Mouse (Mus musculus): ENCODE measurements around the gene Zfp217. TPM values are rescaled to one million over a fixed set of nuclear protein-coding genes. Genes with fewer than 3 reads are reported as not detected.
"Not testable (repeated sequence)": the region's sequence is repeated elsewhere in the genome, so short reads cannot be mapped to it uniquely, and the experiment has no call there.

Gene Zfp217
- polyA plus RNA-seq, 1 experiment, result 10.4 TPM

- peak overlapping the region; percentile 66 for H3K27ac ChIP-seq (ENCODE audit: insufficient read depth, low read depth, low read length)
- H3K4me1 ChIP-seq (ENCODE audit: control insufficient read depth, insufficient read depth, insufficient read length, low read length), result peaks cover 12% of the 10 kb centered on the region
- no peaks in the 10 kb centered on the region for H3K27me3 ChIP-seq (ENCODE audit: control insufficient read depth, insufficient read depth, low read length)
- no peak overlapping the region for H3K4me3 ChIP-seq (ENCODE audit: low read depth, low read length)
- TF ChIP-seq POLR2A (IDR thresholded peaks at IDR 0.05; ENCODE audit: low read depth, low read length) (no peak), CTCF (IDR thresholded peaks at IDR 0.05; ENCODE audit: extremely low read depth, insufficient read length, insufficient replicate concordance, low read depth, low read length) (no peak)
- H3K36me3 ChIP-seq (ENCODE audit: control insufficient read depth, insufficient read depth, low read length), result no peaks in the 10 kb centered on the region
- 44% methylated on average over 4 of the region's 4 CpGs for WGBS
Observed at GRCm38 (mm10) chr2:170185137-170185837, 37.4 kb upstream of the Zfp217 start.

DNA sequence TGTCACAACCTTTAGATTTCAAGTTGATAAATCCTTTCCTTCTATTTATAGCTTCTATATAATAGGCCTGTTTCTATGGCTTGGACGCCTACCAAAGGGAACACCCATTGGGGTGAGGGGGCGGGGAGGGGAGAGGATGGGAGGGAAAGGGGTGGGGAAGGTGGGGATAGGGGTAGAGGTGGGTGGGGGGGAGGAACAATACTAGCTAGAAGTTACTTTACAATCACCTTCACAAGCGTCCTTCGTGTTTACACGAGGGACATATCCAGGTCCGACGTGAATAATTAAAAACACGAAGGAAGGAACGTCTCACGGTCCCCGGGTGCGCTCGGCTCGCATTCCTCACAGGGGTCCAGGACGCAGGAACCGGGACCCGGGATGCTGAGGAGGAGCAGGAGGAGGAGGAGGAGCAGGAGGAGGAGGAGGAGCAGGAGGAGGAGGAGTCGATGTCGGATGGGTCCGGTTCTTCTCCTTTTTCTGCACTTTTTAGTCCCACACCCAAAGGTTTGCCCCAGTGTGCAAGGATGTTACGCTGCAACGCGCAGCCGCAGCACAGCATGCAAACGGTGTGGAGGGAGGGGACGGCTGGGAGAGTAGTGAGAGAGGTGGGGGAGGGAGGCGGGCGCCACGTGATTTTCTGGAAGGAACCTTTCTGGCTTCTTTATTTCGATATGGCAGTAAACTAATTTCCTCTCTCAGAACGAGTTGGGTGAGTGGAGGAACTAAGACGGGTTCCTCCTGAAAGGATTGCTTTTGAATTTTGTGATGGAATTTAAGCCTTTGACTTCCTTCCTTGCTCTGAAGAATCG lies 36.5 kb upstream of the Zfp217 start:
- Histone ChIP-seq H3K4me1 (ENCODE audit: control insufficient read depth, insufficient read depth, insufficient read length, low read length) (peaks cover 14% of the 10 kb centered on the region), H3K36me3 (ENCODE audit: control insufficient read depth, insufficient read depth, low read length) (no peaks in the 10 kb centered on the region), H3K4me3 (ENCODE audit: low read depth, low read length) (peak overlapping the region; percentile 79), H3K27me3 (ENCODE audit: control insufficient read depth, insufficient read depth, low read length) (no peaks in the 10 kb centered on the region), H3K27ac (ENCODE audit: insufficient read depth, low read depth, low read length) (peak overlapping the region; percentile 90)
- WGBS, result 1% methylated on average over 33 of the region's 33 CpGs
- no peak for TF ChIP-seq CTCF (IDR thresholded peaks at IDR 0.05; ENCODE audit: extremely low read depth, insufficient read length, insufficient replicate concordance, low read depth, low read length)
- peak; percentile 67 for TF ChIP-seq POLR2A (IDR thresholded peaks at IDR 0.05; ENCODE audit: low read depth, low read length)

DNA sequence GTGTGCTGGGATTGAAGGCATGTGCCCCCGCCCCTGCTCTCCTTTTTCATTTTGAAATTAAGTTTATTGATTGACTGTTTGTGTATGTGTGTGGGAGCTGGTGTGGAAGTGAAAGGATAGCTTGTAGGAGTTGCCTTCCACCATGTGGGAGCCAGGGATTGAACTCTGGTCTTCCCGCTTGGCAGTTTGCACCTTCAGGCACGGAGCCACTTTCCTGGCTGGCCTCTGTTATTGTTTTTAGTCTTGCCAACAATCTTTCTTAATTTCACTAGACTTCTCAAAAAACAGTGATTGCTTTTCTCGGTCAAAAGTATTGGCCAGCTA lies 35.9 kb upstream of the Zfp217 start:
- WGBS, result 27% methylated on average over 4 of the region's 4 CpGs
- Histone ChIP-seq H3K36me3 (ENCODE audit: control insufficient read depth, insufficient read depth, low read length) (no peaks in the 10 kb centered on the region), H3K27ac (ENCODE audit: insufficient read depth, low read depth, low read length) (peak overlapping the region; percentile 77), H3K4me3 (ENCODE audit: low read depth, low read length) (no peak overlapping the region; the same call in 1 of the 2 replicates), H3K4me1 (ENCODE audit: control insufficient read depth, insufficient read depth, insufficient read length, low read length) (peaks cover 15% of the 10 kb centered on the region), H3K27me3 (ENCODE audit: control insufficient read depth, insufficient read depth, low read length) (no peaks in the 10 kb centered on the region)
- no peak for TF ChIP-seq CTCF (IDR thresholded peaks at IDR 0.05; ENCODE audit: extremely low read depth, insufficient read length, insufficient replicate concordance, low read depth, low read length)
- no peak for TF ChIP-seq POLR2A (IDR thresholded peaks at IDR 0.05; ENCODE audit: low read depth, low read length)

DNA sequence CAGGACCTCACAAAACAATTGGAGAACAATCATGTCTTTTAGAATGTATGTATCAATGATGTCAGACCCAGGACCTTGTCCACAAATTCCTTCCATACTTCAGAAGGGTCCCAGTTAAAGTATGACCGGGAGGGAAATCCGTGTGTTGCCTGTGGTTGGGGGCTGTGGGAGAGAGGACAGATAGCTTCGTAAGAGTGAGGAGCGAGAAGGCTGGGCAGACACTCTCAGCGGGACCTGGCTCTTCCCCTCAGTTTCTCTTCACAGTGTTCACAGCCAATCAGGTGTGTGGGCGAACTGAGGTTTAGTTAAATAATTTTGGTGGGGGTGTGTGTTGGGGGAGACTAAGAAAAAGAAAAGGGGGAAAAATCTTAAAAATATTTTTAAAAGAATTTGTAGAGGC lies 34.0 kb upstream of the Zfp217 start:
- Histone ChIP-seq H3K4me3 (ENCODE audit: low read depth, low read length) (no peak overlapping the region), H3K36me3 (ENCODE audit: control insufficient read depth, insufficient read depth, low read length) (no peaks in the 10 kb centered on the region), H3K27me3 (ENCODE audit: control insufficient read depth, insufficient read depth, low read length) (no peaks in the 10 kb centered on the region), H3K4me1 (ENCODE audit: control insufficient read depth, insufficient read depth, insufficient read length, low read length) (peaks cover 21% of the 10 kb centered on the region), H3K27ac (ENCODE audit: insufficient read depth, low read depth, low read length) (no peak overlapping the region)
- TF ChIP-seq CTCF (IDR thresholded peaks at IDR 0.05; ENCODE audit: extremely low read depth, insufficient read length, insufficient replicate concordance, low read depth, low read length) (no peak), POLR2A (IDR thresholded peaks at IDR 0.05; ENCODE audit: low read depth, low read length) (no peak)
- 95% methylated on average over 6 of the region's 6 CpGs for WGBS

GRCm38 (mm10) chr2:170180769-170181168 lies 32.9 kb upstream of the Zfp217 start:
- H3K36me3 ChIP-seq (ENCODE audit: control insufficient read depth, insufficient read depth, low read length); H3K27ac ChIP-seq (ENCODE audit: insufficient read depth, low read depth, low read length); H3K27me3 ChIP-seq (ENCODE audit: control insufficient read depth, insufficient read depth, low read length); H3K4me3 ChIP-seq (ENCODE audit: low read depth, low read length): not testable (repeated sequence)
- 98% methylated on average over 3 of the region's 3 CpGs for WGBS
- peaks cover 21% of the 10 kb centered on the region for H3K4me1 ChIP-seq (ENCODE audit: control insufficient read depth, insufficient read depth, insufficient read length, low read length)

- Histone ChIP-seq H3K27me3 (ENCODE audit: control insufficient read depth, insufficient read depth, low read length) (no peaks in the 10 kb centered on the region), H3K4me3 (ENCODE audit: low read depth, low read length) (no peak overlapping the region), H3K27ac (ENCODE audit: insufficient read depth, low read depth, low read length) (peak overlapping the region; percentile 50), H3K4me1 (ENCODE audit: control insufficient read depth, insufficient read depth, insufficient read length, low read length) (peaks cover 26% of the 10 kb centered on the region), H3K36me3 (ENCODE audit: control insufficient read depth, insufficient read depth, low read length) (no peaks in the 10 kb centered on the region)
- TF ChIP-seq POLR2A (IDR thresholded peaks at IDR 0.05; ENCODE audit: low read depth, low read length), result no peak
- no peak for TF ChIP-seq CTCF (IDR thresholded peaks at IDR 0.05; ENCODE audit: extremely low read depth, insufficient read length, insufficient replicate concordance, low read depth, low read length)
- 56% methylated on average over 5 of the region's 5 CpGs for WGBS
Observed at GRCm38 (mm10) chr2:170179317-170179716, 31.4 kb upstream of the Zfp217 start.

GRCm38 (mm10) chr2:170177323-170177722 lies 29.4 kb upstream of the Zfp217 start:
- Histone ChIP-seq H3K27ac (ENCODE audit: insufficient read depth, low read depth, low read length) (peak overlapping the region; percentile 45; the same call in 1 of the 2 replicates), H3K4me3 (ENCODE audit: low read depth, low read length) (peak overlapping the region; percentile 41), H3K4me1 (ENCODE audit: control insufficient read depth, insufficient read depth, insufficient read length, low read length) (peaks cover 21% of the 10 kb centered on the region; the same call in 1 of the 2 replicates), H3K27me3 (ENCODE audit: control insufficient read depth, insufficient read depth, low read length) (no peaks in the 10 kb centered on the region), H3K36me3 (ENCODE audit: control insufficient read depth, insufficient read depth, low read length) (no peaks in the 10 kb centered on the region)
- TF ChIP-seq POLR2A (IDR thresholded peaks at IDR 0.05; ENCODE audit: low read depth, low read length), result no peak
- TF ChIP-seq CTCF (IDR thresholded peaks at IDR 0.05; ENCODE audit: extremely low read depth, insufficient read length, insufficient replicate concordance, low read depth, low read length), result no peak
- WGBS, result 10% methylated on average over 8 of the region's 8 CpGs
